Comparison of ENCODE assay signal across 14 mouse cellular contexts in the genomic region with DNA sequence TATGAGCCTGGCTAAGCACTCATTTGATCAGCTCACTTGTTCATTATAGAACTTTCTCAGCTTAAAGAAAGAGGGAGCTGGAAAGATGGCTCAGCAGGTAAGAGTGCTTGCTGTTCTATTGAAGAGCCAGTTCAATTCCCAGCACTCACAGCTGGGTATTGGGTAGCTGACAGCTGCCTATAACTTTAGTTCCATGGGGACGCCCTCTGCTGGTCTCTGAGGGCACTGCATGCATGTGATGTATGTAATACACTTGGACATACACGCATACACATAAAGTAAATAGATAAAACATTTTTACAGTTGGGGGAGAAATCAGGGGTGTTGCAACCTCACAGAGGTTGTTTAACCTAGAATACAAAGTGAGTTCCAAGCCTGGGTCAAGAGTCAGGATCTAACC. TPM values are rescaled to one million over a fixed set of nuclear protein-coding genes. Genes with fewer than 3 reads are reported as not detected.
DNase-seq lines count a peak whose midpoint lies in the region; ATAC-seq and TF ChIP-seq lines count a peak whose summit lies in the region.
"Had no signal": no experiment of that assay in that cellular context is flagged by ENCODE, and none has a peak within 500 bp of the region (broad histone marks: within the 10 kb centered on the region; RNA-seq: fewer than 3 reads in every experiment).

No protein-coding gene starts in this region.

- no peak overlapping the region for H3K9ac ChIP-seq in liver, embryonic 12.5 days
- H3K9ac ChIP-seq in ES-Bruce4 (ENCODE audit: low read depth, poor library complexity, severe bottlenecking), result no peak overlapping the region
- no peak overlapping the region for H3K9ac ChIP-seq in forebrain, embryonic 14.5 days (ENCODE audit: low read length)
- H3K9ac ChIP-seq: neural tube, embryonic 13.5 days had no signal

- DNase-seq in cerebellum, postnatal 10 days, result peak; percentile 50 to 70
- DNase-seq in cerebellum, adult 9-10 months, result no peak
- DNase-seq in liver, result peak; percentile 28
- peak; percentile 23 for DNase-seq in forebrain, embryonic 14.5 days (ENCODE audit: low spot score)
- DNase-seq in c-Kit-positive CD71-positive TER-119-positive erythroid progenitor cells, embryonic 14.5 days (ENCODE audit: low spot score), result no peak
- no peak for DNase-seq in thymus, postnatal 25 days
- DNase-seq: adrenal gland, adult 2 months; cerebellum, adult 11 months; kidney, adult 18-20 months; lung, adult 18-20 months had no signal

- H3K4me3 ChIP-seq in liver, embryonic 12.5 days, result no peak overlapping the region
- no peak overlapping the region for H3K4me3 ChIP-seq in ES-Bruce4 (ENCODE audit: low read depth, low read length)
- no peak overlapping the region for H3K4me3 ChIP-seq in forebrain, embryonic 14.5 days (ENCODE audit: low read depth, low read length)
- H3K4me3 ChIP-seq: megakaryocyte, embryonic 14.5 days; neural tube, embryonic 13.5 days had no signal

- no peak overlapping the region for H3K27ac ChIP-seq in liver, embryonic 12.5 days
- H3K27ac ChIP-seq in ES-Bruce4 (ENCODE audit: insufficient read depth, low read length), result no peak overlapping the region
- H3K27ac ChIP-seq in forebrain, embryonic 14.5 days (ENCODE audit: low read depth, low read length), result no peak overlapping the region
- H3K27ac ChIP-seq: neural tube, embryonic 13.5 days had no signal

- H3K36me3 ChIP-seq in liver, embryonic 12.5 days, result no peaks in the 10 kb centered on the region
- no peaks in the 10 kb centered on the region for H3K36me3 ChIP-seq in ES-Bruce4 (ENCODE audit: control insufficient read depth, insufficient read depth, low read length, poor library complexity, severe bottlenecking)
- no peaks in the 10 kb centered on the region for H3K36me3 ChIP-seq in forebrain, embryonic 14.5 days (ENCODE audit: control insufficient read depth, insufficient read depth, low read length)
- H3K36me3 ChIP-seq: neural tube, embryonic 13.5 days had no signal

- no peaks in the 10 kb centered on the region for H3K4me1 ChIP-seq in liver, embryonic 12.5 days
- peaks cover 4% of the 10 kb centered on the region for H3K4me1 ChIP-seq in ES-Bruce4 (ENCODE audit: control insufficient read depth, insufficient read depth, low read length)
- H3K4me1 ChIP-seq in forebrain, embryonic 14.5 days (ENCODE audit: control insufficient read depth, insufficient read depth, low read length), result peaks cover 8% of the 10 kb centered on the region
- H3K4me1 ChIP-seq: megakaryocyte, embryonic 14.5 days had no signal

- peak; percentile 12 for TF ChIP-seq CTCF in ES-Bruce4 (IDR thresholded peaks at IDR 0.05; ENCODE audit: low read depth, low read length)

- H3K27me3 ChIP-seq in liver, embryonic 12.5 days (replicated peaks), result peaks cover 22% of the 10 kb centered on the region; the same call in 1 of the 2 replicates
- H3K27me3 ChIP-seq in ES-Bruce4 (ENCODE audit: control insufficient read depth, insufficient read depth, low read length, poor library complexity, severe bottlenecking), result no peaks in the 10 kb centered on the region
- no peaks in the 10 kb centered on the region for H3K27me3 ChIP-seq in forebrain, embryonic 14.5 days (replicated peaks; ENCODE audit: control insufficient read depth, insufficient read depth, low read length)
- H3K27me3 ChIP-seq: neural tube, embryonic 13.5 days had no signal

- TF ChIP-seq EP300 in ES-Bruce4 (IDR thresholded peaks at IDR 0.05; ENCODE audit: insufficient read depth, low read depth, low read length), result no peak

- peaks cover 3% of the 10 kb centered on the region; the same call in 1 of the 2 replicates for H3K9me3 ChIP-seq in liver, embryonic 12.5 days (replicated peaks)
- H3K9me3 ChIP-seq in ES-Bruce4 (replicated peaks; ENCODE audit: control insufficient read depth, insufficient read depth, low read length, poor library complexity, severe bottlenecking), result no peaks in the 10 kb centered on the region
- no peaks in the 10 kb centered on the region for H3K9me3 ChIP-seq in forebrain, embryonic 14.5 days (replicated peaks; ENCODE audit: control insufficient read depth, low read length)
- H3K9me3 ChIP-seq: neural tube, embryonic 13.5 days had no signal

- no peak overlapping the region for H3K4me2 ChIP-seq in liver, embryonic 12.5 days
- no peak overlapping the region for H3K4me2 ChIP-seq in forebrain, embryonic 14.5 days (ENCODE audit: low read length)
- H3K4me2 ChIP-seq: neural tube, embryonic 13.5 days had no signal

- WGBS in liver, embryonic 12.5 days (ENCODE audit: insufficient replicate concordance), result 63% methylated on average over 2 of the region's 2 CpGs
- WGBS in forebrain, embryonic 14.5 days, result 75% methylated on average over 2 of the region's 2 CpGs

- TF ChIP-seq POLR2A in ES-Bruce4 (IDR thresholded peaks at IDR 0.05; ENCODE audit: insufficient read depth, low read length), result no peak

- no peak for ATAC-seq in liver, embryonic 12.5 days
- no peak; the same call in 1 of the 2 replicates for ATAC-seq in forebrain, embryonic 14.5 days

RNA-seq across cellular contexts. Expression of a gene that starts 11.2 kb away (rescaled TPM):
- polyA plus RNA-seq in liver, embryonic 12.5 days (2016; fragmentation: Nextera tagmentation; extraction: Ambion mirVana), result not detected in 2 replicates
- polyA plus RNA-seq in ES-Bruce4 (2011; ENCODE audit: insufficient read depth, insufficient read length, low read depth, missing spikeins), result 0.49 TPM in 1 of 2 replicates, not detected in the other
- polyA plus RNA-seq in forebrain, embryonic 14.5 days (2014; fragmentation: Nextera tagmentation; extraction: Ambion mirVana), result 2.7 and 3.9 TPM in 2 replicates
- polyA plus RNA-seq: adrenal gland, adult 2 months had no signal

Comparison
In these comparisons a context has a peak if more than half of its experiments do, and no peak if none do; other contexts are left out.
1. DNase-seq: peak in cerebellum, postnatal 10 days (2 of 2), liver (single experiment) and forebrain, embryonic 14.5 days (single experiment); none in cerebellum, adult 9-10 months (single experiment), c-Kit-positive CD71-positive TER-119-positive erythroid progenitor cells, embryonic 14.5 days (single experiment) and thymus, postnatal 25 days (single experiment).